Mouse (Mus musculus) B cell, adult 2 months (primary cell): Measurements from ENCODE around the gene Slc24a1.

Source experiments
- DNase-seq, 2 experiments: peaks; one replicate each; pipeline ENCODE4 v3.0.0; 2022

The Slc24a1 gene

DNA sequence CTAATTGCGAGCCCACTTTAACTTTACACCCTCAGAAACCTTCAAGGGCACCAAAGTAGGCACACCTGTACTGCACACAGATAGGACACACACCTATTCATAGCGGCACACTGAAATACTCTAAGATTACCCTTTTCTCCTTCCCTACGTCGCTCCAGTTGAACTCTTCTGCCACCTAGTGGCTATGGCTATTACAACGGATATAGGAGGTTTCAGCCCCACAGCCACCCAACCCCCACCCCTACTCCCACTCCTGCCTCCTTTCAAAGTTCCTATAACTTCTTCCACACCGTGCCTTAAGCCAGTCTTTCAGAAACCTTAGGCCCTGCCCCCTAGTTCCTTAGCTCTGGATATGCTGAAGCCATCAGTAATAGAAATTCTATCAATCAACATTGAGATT, 14.9 kb downstream of the Slc24a1 start:
- DNase-seq = peak; percentile 77 to 80

DNA sequence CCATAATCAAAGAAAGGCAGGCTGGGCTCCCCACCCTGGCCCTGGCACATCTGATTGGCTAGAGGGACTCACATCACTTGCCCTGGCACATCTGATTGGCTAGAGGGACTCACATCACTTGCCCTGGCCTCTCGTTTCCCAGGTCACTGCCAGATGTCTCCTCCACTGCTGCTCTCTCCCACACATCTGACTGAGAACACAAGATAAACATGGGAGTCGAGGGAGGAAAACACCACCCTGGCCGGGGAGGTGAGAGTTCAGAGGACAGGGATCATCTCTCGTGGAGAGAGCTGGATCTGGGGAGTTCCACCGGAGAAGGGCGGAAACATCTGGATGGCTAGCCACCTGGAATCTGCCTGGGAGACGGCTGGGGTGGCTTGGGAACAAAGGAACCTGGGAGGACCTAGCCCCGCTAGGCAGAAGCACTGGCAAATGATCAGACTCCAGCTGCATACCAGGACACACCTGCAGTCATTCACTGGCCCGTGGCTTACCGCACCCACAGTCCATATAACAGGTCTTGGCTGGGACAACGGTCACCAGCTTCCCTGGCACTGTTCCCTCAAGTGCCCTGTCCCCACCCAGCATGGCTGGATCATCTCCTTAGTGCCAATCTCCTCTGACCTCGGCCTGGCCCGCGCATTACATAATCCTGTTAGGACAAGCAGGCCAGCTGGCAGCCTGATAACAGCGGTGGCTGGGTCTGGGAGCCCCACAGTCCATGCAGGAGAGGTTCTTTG, 17.2 kb downstream of the Slc24a1 start:
- DNase-seq = no peak

DNA sequence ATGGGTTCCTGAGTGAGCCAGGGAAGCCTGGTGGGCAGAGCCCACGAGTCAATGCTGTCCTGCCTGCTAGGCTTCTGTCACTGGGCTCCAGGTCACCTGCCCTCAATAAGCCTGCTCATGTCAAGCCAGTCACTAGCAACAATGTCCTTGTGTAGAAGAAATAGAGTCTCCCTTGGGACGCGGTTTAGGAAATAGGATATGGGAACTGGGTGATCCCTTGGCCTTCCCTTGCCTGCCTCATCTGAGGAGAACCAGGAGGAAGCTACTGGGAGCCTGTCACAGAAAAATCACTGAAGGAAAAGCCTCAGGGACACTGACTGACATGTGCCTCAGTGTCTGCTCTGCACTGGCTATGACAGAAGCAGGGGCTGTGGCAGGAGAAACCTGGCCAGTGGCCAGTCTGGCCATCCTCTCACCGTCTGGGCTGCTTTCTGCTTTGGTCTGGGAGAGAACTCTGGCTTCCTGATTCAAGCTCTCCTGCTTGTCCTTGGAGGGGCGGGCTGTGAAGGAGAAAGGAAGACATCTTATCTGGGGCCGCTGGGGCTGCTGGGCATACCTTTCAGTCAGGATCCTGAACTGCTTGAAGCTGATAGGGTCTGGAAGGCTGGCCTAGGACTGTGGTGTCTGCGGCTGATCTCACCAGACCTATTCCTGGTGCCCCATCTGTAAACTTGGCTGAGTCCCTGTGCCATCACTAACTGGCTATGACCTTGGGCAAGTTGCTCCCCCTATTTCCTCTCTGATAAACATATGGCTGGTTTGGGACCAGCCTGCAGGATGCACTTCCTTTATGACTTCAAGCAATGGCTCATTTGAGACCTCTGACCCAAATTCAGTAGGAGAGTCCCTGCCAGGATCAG, 19.4 kb downstream of the Slc24a1 start:
- DNase-seq = no peak

DNA sequence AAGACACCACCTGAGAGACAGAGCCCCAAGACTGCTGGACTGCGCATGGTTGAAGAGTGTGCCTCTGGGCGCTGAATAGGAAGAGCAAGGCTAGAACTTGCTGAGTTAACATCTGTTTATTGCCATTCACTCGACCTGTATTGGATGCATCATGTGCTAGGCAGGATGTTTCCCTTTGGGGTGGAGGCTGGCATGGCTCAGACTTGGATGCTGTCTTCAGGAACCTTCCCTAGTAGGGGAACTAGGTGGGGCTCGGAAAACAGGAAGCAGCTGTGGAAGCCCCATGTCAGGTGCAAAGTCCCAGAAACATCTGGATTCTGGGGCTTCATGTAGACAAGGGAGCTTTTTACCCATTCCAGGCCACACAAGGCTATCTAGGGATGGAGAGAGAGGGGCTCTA, 21.2 kb downstream of the Slc24a1 start:
- no peak for DNase-seq

DNA sequence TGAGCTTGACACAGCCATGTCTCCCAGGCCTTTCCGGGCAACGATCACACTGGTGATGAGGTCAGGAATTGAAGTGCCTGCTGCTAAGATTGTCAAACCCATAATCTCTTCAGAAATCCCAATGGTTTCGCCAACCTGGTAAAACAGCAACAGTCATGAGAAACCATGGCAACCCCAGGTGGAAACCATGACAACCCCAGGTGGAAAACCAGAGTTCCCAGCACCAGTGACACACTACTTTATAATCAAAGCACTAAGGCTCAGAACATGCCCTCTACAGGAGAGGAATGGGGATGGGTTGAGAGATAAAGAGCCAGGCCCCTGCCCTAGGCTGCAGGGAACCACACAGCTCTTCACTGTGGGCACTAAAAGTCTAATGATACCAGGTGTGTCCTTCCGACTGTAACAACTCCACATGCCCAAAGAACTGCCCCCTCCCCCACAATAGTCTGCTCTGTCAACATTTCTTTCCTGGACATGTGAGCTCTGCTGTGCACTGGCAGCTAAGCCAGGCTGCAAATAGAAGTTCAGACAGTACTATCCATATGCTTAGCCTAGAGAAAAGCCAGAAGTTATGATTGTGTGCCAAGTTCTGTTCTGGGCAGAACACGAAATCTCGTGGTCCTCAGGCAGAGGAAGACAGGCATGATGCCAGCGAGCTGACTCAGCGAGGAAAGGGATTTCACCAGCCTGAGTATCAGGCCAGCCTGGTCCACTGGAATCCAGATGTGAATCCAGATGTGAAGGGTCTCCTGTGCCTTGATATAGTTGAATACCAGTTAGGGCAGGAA, 25.0 kb downstream of the Slc24a1 start:
- no peak for DNase-seq

DNA sequence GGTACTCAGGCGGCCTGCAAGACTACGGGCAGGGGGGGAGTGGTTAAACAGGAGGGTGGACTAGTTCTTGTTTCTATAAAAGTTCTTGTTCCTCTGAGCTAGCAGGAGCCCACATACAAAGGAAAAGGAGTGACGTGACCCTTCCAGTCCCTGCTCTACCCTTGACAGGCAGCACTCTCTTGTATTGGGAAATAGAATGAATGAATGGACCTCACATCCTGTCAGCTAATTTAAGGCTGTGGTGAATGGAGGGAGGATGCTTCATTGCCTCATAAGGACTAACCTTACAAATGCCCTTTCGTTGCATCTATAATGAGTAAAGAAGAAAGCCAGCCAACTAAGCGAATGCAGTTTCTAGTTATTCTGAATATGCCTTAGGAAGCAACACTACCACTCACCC, 25.6 kb downstream of the Slc24a1 start:
- DNase-seq = no peak

DNA sequence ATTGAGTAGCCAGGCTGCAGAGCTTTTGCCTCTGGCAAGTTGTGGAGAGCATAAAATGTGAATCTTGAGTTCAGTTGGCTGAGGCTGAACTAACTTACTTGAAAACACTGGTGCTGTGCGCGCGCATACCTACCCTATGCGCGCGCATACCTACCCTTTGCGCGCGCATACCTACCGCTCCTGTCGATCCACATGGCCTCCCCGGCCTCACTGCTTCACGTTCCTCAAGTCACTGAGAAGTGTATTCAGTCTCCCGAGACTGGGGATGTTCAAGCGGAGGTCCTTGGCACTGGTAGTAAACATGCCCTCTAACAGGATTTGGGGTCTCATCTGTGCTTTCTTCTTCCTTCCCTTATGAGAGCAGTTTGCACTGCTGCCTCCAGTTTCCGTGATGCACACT, 32.8 kb downstream of the Slc24a1 start:
- DNase-seq = peak in 1 of 2 experiments; percentile 22

DNA sequence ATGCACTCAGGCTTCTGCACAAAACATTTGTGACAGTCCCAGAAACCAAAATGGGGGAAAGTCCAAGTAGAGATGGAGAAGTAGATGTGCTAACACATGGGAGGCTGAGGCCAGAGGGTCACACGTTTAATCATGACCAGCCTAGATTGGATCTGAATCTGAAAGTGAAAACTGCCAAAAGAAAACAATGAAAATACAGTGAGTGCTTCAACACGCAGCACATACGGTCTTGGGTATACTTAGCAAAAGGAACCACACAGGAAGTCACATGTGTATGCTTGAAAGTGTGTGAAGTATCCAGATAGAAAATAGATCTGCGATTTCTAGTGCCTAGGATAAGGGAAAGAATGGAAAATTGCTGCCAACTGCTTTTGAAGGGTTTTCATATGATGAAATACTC, 36.8 kb downstream of the Slc24a1 start:
- DNase-seq = no peak

DNA sequence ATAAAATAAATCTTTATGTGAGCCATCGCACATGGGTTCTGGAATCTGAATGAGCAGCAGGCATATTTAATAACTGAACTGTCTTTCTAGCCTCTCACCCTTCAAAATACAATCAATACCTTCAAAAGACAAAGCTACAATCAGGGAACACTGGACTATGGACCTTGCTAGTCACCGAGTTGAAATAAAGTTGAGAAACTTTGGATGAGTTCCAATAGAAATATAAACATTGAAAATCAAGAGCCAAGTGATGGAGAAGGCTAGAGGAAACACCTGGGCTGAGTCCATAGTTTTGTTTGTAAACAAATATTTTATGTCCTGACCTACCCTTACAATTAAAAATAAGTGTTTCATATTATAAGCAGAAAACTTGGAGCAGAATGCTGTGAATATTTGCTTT, 37.4 kb downstream of the Slc24a1 start:
- no peak for DNase-seq

DNA sequence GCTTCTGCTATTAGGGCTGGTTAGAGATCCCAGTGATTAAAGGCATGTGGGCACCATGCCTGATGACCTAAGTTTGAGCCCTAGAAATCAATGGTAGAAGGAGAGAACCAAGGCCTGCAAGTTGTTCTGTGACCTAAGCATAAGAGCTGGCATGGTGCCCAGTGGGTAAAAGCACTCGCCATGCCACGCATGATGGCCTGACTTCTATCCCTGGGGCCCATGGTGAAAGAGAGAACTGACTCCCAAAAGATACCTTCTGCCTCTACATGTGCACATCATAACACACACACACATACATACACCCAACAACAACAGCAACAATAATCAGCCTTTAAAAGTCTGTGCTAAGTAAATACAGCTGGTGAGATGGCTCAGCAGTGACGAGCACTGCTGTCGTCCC, 38.0 kb downstream of the Slc24a1 start:
- no peak for DNase-seq

DNA sequence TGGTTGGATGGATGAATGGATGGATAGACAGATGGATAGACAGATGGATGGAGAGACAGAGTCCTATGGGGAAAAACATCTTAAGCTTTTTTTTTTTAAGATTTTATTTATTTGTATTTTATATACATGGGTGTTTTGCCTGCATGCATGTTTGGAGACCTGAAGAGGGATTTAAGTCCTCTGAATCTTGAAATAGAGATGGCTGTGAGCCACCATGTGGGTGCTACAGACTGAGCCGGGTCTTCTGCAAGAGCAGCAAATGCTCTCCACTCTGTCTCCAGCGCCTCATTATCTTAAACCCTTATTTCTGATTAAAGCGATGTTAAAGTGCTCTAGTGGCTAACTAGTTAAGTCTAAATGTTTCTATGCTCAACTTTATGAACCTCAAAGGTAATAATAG, 44.0 kb downstream of the Slc24a1 start:
- no peak for DNase-seq

DNA sequence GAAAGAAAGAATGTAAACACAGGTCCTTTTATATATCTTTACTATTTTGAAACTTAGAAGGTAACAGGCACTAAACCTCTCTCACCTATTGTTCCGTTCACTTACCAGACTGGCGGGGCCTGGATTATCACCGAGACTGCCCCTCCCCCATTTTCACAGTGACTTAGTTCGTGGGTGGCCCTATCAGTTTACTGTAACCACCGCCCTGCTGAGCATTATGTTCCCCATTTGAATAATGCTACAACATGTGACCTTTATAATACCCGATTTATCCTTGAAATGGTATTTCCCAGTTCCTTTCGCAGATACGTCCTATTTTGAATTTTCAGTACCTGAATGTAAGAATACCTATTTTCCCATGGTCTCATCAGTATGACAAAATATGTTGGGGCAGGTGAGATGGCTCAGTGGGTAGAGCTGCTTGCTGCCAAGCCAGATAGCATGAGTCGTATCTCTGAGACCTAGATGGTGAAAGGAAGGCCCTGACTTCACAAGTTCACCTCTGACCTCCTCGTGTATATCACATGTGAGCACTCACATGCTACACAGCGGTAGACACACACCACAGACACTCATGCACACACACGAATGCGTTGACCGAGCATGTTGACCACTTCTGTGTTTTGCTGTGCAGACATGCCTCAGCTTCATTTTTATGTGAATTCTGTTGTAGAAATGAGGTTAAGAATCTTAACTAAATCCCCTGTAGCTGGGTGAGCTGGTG, 46.3 kb downstream of the Slc24a1 start:
- no peak for DNase-seq

DNA sequence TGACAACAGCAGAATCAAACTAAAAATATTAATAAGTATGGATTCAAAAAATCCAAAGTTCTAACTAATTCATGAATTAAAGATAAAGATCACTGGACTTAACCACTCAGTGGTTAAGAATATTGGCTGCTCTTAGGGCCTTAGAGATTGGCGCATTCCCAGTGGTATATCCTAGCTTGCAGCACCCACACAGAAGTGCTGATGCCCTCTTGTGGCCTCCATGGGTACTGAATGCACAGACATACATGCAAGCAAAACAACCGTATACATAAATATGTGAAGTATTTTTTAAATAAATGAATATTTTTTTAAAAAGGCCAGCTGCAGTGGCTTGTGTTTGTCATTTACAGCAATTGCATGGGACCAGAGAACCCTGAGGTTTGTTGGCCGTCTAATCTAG, 48.0 kb downstream of the Slc24a1 start:
- peak; percentile 79 to 84 for DNase-seq

DNA sequence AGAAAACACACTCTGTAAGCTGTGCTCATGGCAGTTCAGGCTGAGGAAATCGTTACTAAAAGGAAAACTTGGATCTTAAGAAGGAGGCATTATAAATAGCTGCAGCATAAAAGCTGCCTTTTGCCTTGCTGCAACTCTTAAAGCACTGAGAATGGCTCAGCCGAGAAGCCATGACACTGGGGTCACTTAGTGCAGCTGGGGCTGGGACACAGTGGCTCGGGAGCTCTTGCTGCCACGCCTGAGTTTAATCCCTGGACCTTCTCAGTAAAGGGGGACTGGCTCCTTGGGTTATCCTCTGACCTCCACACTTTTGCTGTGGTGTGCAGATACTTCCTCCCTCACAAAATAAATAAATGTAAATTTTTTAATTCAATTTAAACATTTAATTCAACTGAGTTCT, 48.5 kb downstream of the Slc24a1 start:
- DNase-seq = no peak

DNA sequence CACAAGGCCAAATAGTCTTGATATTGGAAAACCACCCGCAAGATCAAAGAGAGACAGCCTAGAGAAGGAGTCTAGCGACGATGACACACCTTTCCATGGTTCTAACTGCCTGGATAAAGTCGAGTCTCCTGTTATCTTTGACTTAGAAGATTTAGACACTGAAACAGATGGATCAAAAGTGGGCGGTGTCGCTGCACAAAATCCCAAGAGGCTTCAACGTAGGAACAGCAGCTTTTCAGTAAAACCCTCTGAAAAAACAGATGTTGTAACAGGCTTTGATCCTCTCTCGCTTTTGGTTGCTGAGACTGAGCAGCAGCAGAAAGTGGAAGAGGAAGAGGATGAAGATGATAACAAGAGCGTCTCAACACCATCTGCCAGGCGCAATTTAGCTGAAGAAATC, 54.8 kb downstream of the Slc24a1 start:
- DNase-seq = no peak

DNA sequence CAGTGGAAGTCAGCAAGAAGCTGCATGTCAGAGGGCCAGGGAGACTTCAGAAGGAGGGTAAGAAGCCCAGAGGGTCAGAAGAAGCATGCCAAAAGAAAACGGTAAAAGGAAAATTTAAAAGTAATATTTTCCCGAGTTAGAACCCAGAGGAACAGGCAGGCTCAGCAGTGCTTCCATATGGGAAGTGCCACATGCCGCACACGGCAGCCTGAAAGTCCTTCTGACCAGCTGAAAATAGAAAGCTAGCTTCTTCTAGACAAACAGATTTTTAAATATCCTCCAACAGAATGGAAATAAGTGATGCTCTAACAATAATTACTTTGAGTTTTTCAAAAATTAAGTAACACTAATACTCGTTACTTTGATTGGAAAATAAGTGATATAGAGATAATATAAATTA, 65.4 kb downstream of the Slc24a1 start:
- DNase-seq = no peak
